Mouse (Mus musculus) embryonic facial prominence, embryonic 15.5 days (tissue): Measurements from ENCODE around the gene Lrrc29. TPM values are rescaled to one million over a fixed set of nuclear protein-coding genes. Genes with fewer than 3 reads are reported as not detected.

ENCODE experiments used
- ATAC-seq: fragments of 200-750 bp; cut with Nextera tagmentation; 2 replicates; pipeline ENCODE4 v1.8.0; 2017; ENCODE audit warnings: low read depth, moderate TSS enrichment; ENCODE audit not compliant: insufficient number of reproducible peaks, low FRiP score, low TSS enrichment
- H3K27ac ChIP-seq: fragments of 300-500 bp; sonication (generic); replicated peaks from 2 replicates; pipeline ENCODE4 v1.5.1; 2015; ENCODE audit warnings: mild to moderate bottlenecking, inconsistent platforms
- H3K27me3 ChIP-seq: fragments of 300-500 bp; sonication (generic); 2 replicates; pipeline ENCODE4 v1.6.1; 2015; ENCODE audit warnings: inconsistent platforms
- H3K36me3 ChIP-seq: fragments of 300-500 bp; sonication (generic); 2 replicates; pipeline ENCODE4 v1.6.1; 2015; ENCODE audit warnings: mild to moderate bottlenecking, inconsistent platforms
- H3K4me1 ChIP-seq: fragments of 300-500 bp; sonication (generic); 2 replicates; pipeline ENCODE4 v1.6.1; 2015; ENCODE audit warnings: inconsistent platforms
- H3K4me2 ChIP-seq: fragments of 300-500 bp; sonication (generic); replicated peaks from 2 replicates; pipeline ENCODE4 v1.6.1; 2015; ENCODE audit warnings: mild to moderate bottlenecking, inconsistent platforms
- H3K4me3 ChIP-seq: fragments of 300-500 bp; sonication (generic); replicated peaks from 2 replicates; pipeline ENCODE4 v1.5.1; 2015; ENCODE audit warnings: mild to moderate bottlenecking, inconsistent platforms
- H3K9ac ChIP-seq: fragments of 300-500 bp; sonication (generic); 2 replicates; pipeline ENCODE4 v1.6.1; 2015; ENCODE audit warnings: inconsistent platforms
- H3K9me3 ChIP-seq: fragments of 300-500 bp; sonication (generic); replicated peaks from 2 replicates; pipeline ENCODE4 v1.6.1; 2016; ENCODE audit warnings: inconsistent platforms
- WGBS: fragments of 180-500 bp; shearing (Covaris S2); methylation state at CpG from one replicate; pipeline ENCODE4 v1.1.7; 2015; 5-methylcytosine and 5-hydroxymethylcytosine counted together
- polyA plus RNA-seq: library from polyadenylated mRNA; unstranded; fragments of >200 nt; fragmentation: Nextera tagmentation; extraction: Ambion mirVana; gene quantifications from 2 replicates; pipeline ENCODE4 v1.2.1, GENCODE M21; 2015

Lrrc29 gene
- polyA plus RNA-seq, 1 experiment from 2014 or later, result 2.0 TPM

- Histone ChIP-seq H3K9me3 (no peaks in the 10 kb centered on the region), H3K4me3 (no peak overlapping the region), H3K36me3 (peaks cover 20% of the 10 kb centered on the region; the same call in 1 of the 2 replicates), H3K27me3 (peaks cover 9% of the 10 kb centered on the region), H3K27ac (no peak overlapping the region), H3K4me2 (no peak overlapping the region), H3K4me1 (peaks cover 25% of the 10 kb centered on the region), H3K9ac (no peak overlapping the region)
- whole genome bisulfite sequencing, result 42% methylated on average over 12 of the region's 12 CpGs
- no peak for ATAC-seq
Observed at GRCm38 (mm10) chr8:105285514-105285913, 40.6 kb downstream of the Lrrc29 start.

- H3K36me3 ChIP-seq, result peaks cover 20% of the 10 kb centered on the region; the same call in 1 of the 2 replicates
- H3K9me3 ChIP-seq, result no peaks in the 10 kb centered on the region
- H3K4me1 ChIP-seq, result peaks cover 16% of the 10 kb centered on the region
- peak; percentile 52; the same call in 1 of the 2 replicates for ATAC-seq
- 0 out of 2 replicates have a peak overlapping the region, but pooled peaks have one; percentile 6 for H3K4me2 ChIP-seq
- WGBS, result 25% methylated on average over 23 of the region's 23 CpGs
- H3K27me3 ChIP-seq, result peaks cover 16% of the 10 kb centered on the region
- H3K4me3 ChIP-seq, result no peak overlapping the region
- H3K27ac ChIP-seq, result no peak overlapping the region
- H3K9ac ChIP-seq, result no peak overlapping the region
Observed at GRCm38 (mm10) chr8:105283074-105283473, 43.0 kb downstream of the Lrrc29 start.

GRCm38 (mm10) chr8:105282239-105282638 is 43.8 kb downstream of the Lrrc29 start:
- H3K27me3 ChIP-seq, result peaks cover 24% of the 10 kb centered on the region
- H3K36me3 ChIP-seq, result peaks cover 20% of the 10 kb centered on the region; the same call in 1 of the 2 replicates
- 85% methylated on average over 4 of the region's 4 CpGs for WGBS
- no peaks in the 10 kb centered on the region for H3K9me3 ChIP-seq
- ATAC-seq, result no peak
- no peak overlapping the region for H3K9ac ChIP-seq
- no peak overlapping the region for H3K27ac ChIP-seq
- no peak overlapping the region for H3K4me2 ChIP-seq
- no peak overlapping the region for H3K4me3 ChIP-seq
- H3K4me1 ChIP-seq, result peaks cover 15% of the 10 kb centered on the region

- Histone ChIP-seq H3K36me3 (peaks cover 20% of the 10 kb centered on the region; the same call in 1 of the 2 replicates), H3K4me3 (no peak overlapping the region), H3K9ac (no peak overlapping the region), H3K27ac (no peak overlapping the region), H3K4me1 (peaks cover 16% of the 10 kb centered on the region), H3K4me2 (no peak overlapping the region), H3K27me3 (peaks cover 29% of the 10 kb centered on the region), H3K9me3 (no peaks in the 10 kb centered on the region)
- 85% methylated on average over 12 of the region's 12 CpGs for WGBS
- ATAC-seq, result no peak
Observed at GRCm38 (mm10) chr8:105281821-105282220, 44.3 kb downstream of the Lrrc29 start.

- H3K36me3 ChIP-seq, result peaks cover 20% of the 10 kb centered on the region; the same call in 1 of the 2 replicates
- no peak overlapping the region for H3K9ac ChIP-seq
- no peaks in the 10 kb centered on the region for H3K9me3 ChIP-seq
- no peak for ATAC-seq
- H3K4me1 ChIP-seq, result peaks cover 29% of the 10 kb centered on the region
- H3K4me2 ChIP-seq, result no peak overlapping the region
- 49% methylated on average over 3 of the region's 3 CpGs for WGBS
- H3K4me3 ChIP-seq, result no peak overlapping the region
- H3K27ac ChIP-seq, result no peak overlapping the region
- H3K27me3 ChIP-seq, result peaks cover 39% of the 10 kb centered on the region
Observed at GRCm38 (mm10) chr8:105280567-105280966, 45.5 kb downstream of the Lrrc29 start.

GRCm38 (mm10) chr8:105278911-105279334 is 47.2 kb downstream of the Lrrc29 start:
- WGBS, result 4% methylated on average over 28 of the region's 28 CpGs
- peaks cover 20% of the 10 kb centered on the region; the same call in 1 of the 2 replicates for H3K36me3 ChIP-seq
- H3K27me3 ChIP-seq, result peaks cover 55% of the 10 kb centered on the region
- H3K27ac ChIP-seq, result no peak overlapping the region
- H3K4me3 ChIP-seq, result peak overlapping the region; percentile 28
- ATAC-seq, result 0 out of 2 replicates have a peak, but pooled peaks have one; percentile 52
- peaks cover 32% of the 10 kb centered on the region for H3K4me1 ChIP-seq
- H3K9me3 ChIP-seq, result no peaks in the 10 kb centered on the region
- peak overlapping the region; percentile 58 for H3K4me2 ChIP-seq
- H3K9ac ChIP-seq, result no peak overlapping the region

- H3K27me3 ChIP-seq, result peaks cover 76% of the 10 kb centered on the region
- H3K36me3 ChIP-seq, result peaks cover 4% of the 10 kb centered on the region; the same call in 1 of the 2 replicates
- ATAC-seq, result peak; percentile 60
- peak overlapping the region; percentile 41 for H3K4me3 ChIP-seq
- 0 out of 2 replicates have a peak overlapping the region, but pooled peaks have one; percentile 16 for H3K9ac ChIP-seq
- WGBS, result 3% methylated on average over 30 of the region's 30 CpGs
- peak overlapping the region; percentile 79 for H3K4me2 ChIP-seq
- H3K9me3 ChIP-seq, result no peaks in the 10 kb centered on the region
- no peak overlapping the region for H3K27ac ChIP-seq
- H3K4me1 ChIP-seq, result peaks cover 29% of the 10 kb centered on the region
Observed at GRCm38 (mm10) chr8:105276292-105277120, 49.6 kb downstream of the Lrrc29 start.

- Histone ChIP-seq H3K27ac (no peak within 1 kb of the TSS), H3K4me2 (peak within 1 kb of the TSS; percentile 79), H3K4me3 (peak within 1 kb of the TSS; percentile 41), H3K9ac (0 out of 2 replicates have a peak within 1 kb of the TSS, but pooled peaks have one; percentile 16), H3K9me3 (no peaks in the 10 kb centered on the region), H3K4me1 (peaks cover 31% of the 10 kb centered on the region), H3K36me3 (no peaks in the 10 kb centered on the region), H3K27me3 (peaks cover 83% of the 10 kb centered on the region)
- no peak for ATAC-seq
- 8% methylated on average over 10 of the region's 10 CpGs for WGBS
Observed at GRCm38 (mm10) chr8:105275840-105276239, 50.2 kb downstream of the Lrrc29 start, which contains the start of gene Nol3. Gene Nol3, plus strand, starts transcription at chr8:105276140.

GRCm38 (mm10) chr8:105275387-105275786 is 50.7 kb downstream of the Lrrc29 start:
- Histone ChIP-seq H3K4me1 (peaks cover 35% of the 10 kb centered on the region), H3K4me3 (0 out of 2 replicates have a peak overlapping the region, but pooled peaks have one; percentile 41), H3K9me3 (no peaks in the 10 kb centered on the region), H3K27me3 (peaks cover 87% of the 10 kb centered on the region), H3K9ac (no peak overlapping the region), H3K27ac (no peak overlapping the region), H3K36me3 (no peaks in the 10 kb centered on the region), H3K4me2 (peak overlapping the region; percentile 79)
- ATAC-seq, result no peak
- 4% methylated on average over 11 of the region's 11 CpGs for WGBS

GRCm38 (mm10) chr8:105270916-105271186 is 55.2 kb downstream of the Lrrc29 start:
- WGBS, result 3% methylated on average over 11 of the region's 11 CpGs
- no peak for ATAC-seq
- H3K27me3 ChIP-seq, result peaks cover 94% of the 10 kb centered on the region
- H3K9ac ChIP-seq, result no peak overlapping the region
- peak overlapping the region; percentile 90 for H3K4me2 ChIP-seq
- no peaks in the 10 kb centered on the region for H3K9me3 ChIP-seq
- no peaks in the 10 kb centered on the region for H3K36me3 ChIP-seq
- H3K4me1 ChIP-seq, result peaks cover 38% of the 10 kb centered on the region
- no peak overlapping the region for H3K27ac ChIP-seq
- peak overlapping the region; percentile 47; the same call in 1 of the 2 replicates for H3K4me3 ChIP-seq

- H3K27me3 ChIP-seq, result peaks cover 94% of the 10 kb centered on the region
- 6% methylated on average over 39 of the region's 39 CpGs for WGBS
- no peaks in the 10 kb centered on the region for H3K9me3 ChIP-seq
- ATAC-seq, result no peak
- no peak overlapping the region for H3K27ac ChIP-seq
- peaks cover 34% of the 10 kb centered on the region for H3K4me1 ChIP-seq
- H3K36me3 ChIP-seq, result no peaks in the 10 kb centered on the region
- H3K4me3 ChIP-seq, result peak overlapping the region; percentile 47
- peak overlapping the region; percentile 90 for H3K4me2 ChIP-seq
- no peak overlapping the region for H3K9ac ChIP-seq
Observed at GRCm38 (mm10) chr8:105270101-105270915, 55.8 kb downstream of the Lrrc29 start.
